Mouse (Mus musculus): ENCODE measurements around the gene 1700012B09Rik. TPM values are rescaled to one million over a fixed set of nuclear protein-coding genes. Genes with fewer than 3 reads are reported as not detected.

Gene 1700012B09Rik
- polyA plus RNA-seq, 1 experiment, result not detected

DNA sequence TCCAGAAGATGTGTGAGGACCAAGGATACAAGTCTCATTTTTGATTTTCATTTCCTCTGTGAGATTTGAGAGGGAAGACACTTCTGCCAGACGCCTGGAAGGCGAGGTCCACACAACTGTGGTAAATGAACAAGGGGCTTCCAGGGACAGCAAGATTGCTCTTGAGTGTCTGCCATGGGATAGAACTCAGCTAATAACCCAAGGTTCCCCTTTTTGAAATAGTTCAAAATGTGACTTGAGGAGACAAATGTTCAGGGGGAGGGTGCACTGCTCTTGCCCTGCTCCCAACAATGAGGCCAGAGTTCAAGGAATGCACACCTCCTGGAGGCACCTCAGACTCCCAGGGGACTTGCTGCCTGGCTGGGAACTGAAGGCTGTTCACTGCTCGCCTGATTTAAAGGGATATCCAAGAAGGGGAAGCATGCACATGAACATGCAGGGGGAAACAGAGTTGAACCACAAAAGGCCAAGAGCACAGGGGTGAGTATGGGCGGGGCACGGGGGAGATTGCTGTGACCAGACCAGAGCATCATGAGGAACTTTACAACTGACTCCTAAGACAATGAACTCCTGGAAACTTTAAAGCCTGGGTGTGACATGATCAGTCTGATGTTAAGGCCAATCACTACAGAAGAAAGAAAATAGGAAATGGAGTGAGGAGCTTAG, 45.9 kb downstream of the 1700012B09Rik start:
- WGBS, result 5% methylated on average over 5 of the region's 5 CpGs
- TF ChIP-seq CTCF (IDR thresholded peaks at IDR 0.05; ENCODE audit: control insufficient read depth, insufficient read depth, low read length) (no peak), POLR2A (IDR thresholded peaks at IDR 0.05; ENCODE audit: borderline replicate concordance, control insufficient read depth, low read depth, low read length) (no peak)
- Histone ChIP-seq H3K4me1 (ENCODE audit: control insufficient read depth, insufficient read depth, low read length) (no peaks in the 10 kb centered on the region; the same call in 1 of the 2 replicates), H3K27ac (ENCODE audit: control insufficient read depth, insufficient read depth, low read depth, low read length, poor library complexity) (no peak overlapping the region), H3K4me3 (replicated peaks; ENCODE audit: control insufficient read depth, low read depth, low read length) (no peak overlapping the region)

DNA sequence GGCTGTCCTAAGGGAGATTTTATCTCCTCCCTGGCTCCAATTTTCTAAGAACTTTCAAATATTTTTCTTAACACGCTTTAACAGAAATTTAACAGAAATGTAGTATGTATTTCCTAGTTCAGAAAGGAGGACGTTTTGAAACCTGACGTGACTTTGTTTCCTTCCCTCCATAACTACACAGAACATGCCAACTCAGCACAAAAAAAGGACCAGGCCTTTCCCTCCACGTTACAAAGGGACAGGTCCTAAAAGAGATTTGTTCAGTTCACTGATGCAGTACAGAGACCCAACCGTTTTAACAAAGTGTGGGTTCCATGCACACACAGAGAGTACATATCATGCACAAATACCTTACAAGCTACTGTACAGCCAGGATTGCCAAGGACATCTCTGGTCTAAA, 49.2 kb downstream of the 1700012B09Rik start:
- 62% methylated on average over 5 of the region's 5 CpGs for WGBS
- Histone ChIP-seq H3K27ac (ENCODE audit: control insufficient read depth, insufficient read depth, low read depth, low read length, poor library complexity) (no peak overlapping the region), H3K4me3 (replicated peaks; ENCODE audit: control insufficient read depth, low read depth, low read length) (no peak overlapping the region), H3K4me1 (ENCODE audit: control insufficient read depth, insufficient read depth, low read length) (peaks cover 2% of the 10 kb centered on the region)
- no peak for TF ChIP-seq POLR2A (IDR thresholded peaks at IDR 0.05; ENCODE audit: borderline replicate concordance, control insufficient read depth, low read depth, low read length)

DNA sequence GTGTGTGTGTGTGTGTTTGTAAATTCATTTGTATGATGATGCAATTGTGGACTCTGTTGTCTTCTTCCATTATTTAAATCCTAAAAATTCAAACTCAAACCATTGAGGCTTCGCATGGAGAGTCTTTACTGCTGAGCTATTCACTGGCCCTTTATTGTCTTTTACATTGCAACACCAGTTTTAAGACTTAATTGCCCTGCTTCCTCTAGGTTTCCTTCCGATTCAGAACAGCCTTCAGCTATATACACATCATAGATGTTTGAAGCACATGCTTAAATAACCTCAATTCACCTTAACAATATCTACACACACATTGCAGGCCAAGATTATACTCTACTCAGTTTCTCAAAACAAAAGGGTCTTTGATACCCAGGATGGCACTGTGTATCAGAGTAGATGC, 50.4 kb downstream of the 1700012B09Rik start:
- no peak overlapping the region for H3K4me3 ChIP-seq (replicated peaks; ENCODE audit: control insufficient read depth, low read depth, low read length)
- WGBS, result 67% methylated on average over 2 of the region's 2 CpGs
- TF ChIP-seq CTCF (IDR thresholded peaks at IDR 0.05; ENCODE audit: control insufficient read depth, insufficient read depth, low read length) (no peak), POLR2A (IDR thresholded peaks at IDR 0.05; ENCODE audit: borderline replicate concordance, control insufficient read depth, low read depth, low read length) (no peak)
- H3K4me1 ChIP-seq (ENCODE audit: control insufficient read depth, insufficient read depth, low read length), result peaks cover 2% of the 10 kb centered on the region
- H3K27ac ChIP-seq (ENCODE audit: control insufficient read depth, insufficient read depth, low read depth, low read length, poor library complexity), result no peak overlapping the region

DNA sequence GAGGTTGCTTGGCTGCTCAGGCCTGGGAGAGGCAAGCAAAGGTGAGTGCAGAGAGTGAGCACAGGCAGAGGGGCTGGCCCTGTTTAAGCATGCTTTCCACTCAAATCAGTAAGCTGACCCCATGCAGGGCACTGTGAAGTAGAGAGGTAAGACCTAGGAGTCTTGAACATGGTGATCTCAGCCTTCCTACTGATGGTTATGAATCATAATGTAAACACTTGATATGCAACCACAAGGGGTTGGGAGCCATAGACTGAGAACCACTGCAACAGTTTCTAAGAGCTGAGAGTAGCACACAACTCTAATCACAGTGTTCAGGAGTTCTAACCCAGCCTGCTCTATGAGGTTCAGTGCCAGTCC, 52.5 kb downstream of the 1700012B09Rik start:
- TF ChIP-seq CTCF (IDR thresholded peaks at IDR 0.05; ENCODE audit: control insufficient read depth, insufficient read depth, low read length) (no peak), POLR2A (IDR thresholded peaks at IDR 0.05; ENCODE audit: borderline replicate concordance, control insufficient read depth, low read depth, low read length) (no peak)
- Histone ChIP-seq H3K4me3 (replicated peaks; ENCODE audit: control insufficient read depth, low read depth, low read length) (no peak overlapping the region), H3K4me1 (ENCODE audit: control insufficient read depth, insufficient read depth, low read length) (peaks cover 2% of the 10 kb centered on the region), H3K27ac (ENCODE audit: control insufficient read depth, insufficient read depth, low read depth, low read length, poor library complexity) (no peak overlapping the region)

DNA sequence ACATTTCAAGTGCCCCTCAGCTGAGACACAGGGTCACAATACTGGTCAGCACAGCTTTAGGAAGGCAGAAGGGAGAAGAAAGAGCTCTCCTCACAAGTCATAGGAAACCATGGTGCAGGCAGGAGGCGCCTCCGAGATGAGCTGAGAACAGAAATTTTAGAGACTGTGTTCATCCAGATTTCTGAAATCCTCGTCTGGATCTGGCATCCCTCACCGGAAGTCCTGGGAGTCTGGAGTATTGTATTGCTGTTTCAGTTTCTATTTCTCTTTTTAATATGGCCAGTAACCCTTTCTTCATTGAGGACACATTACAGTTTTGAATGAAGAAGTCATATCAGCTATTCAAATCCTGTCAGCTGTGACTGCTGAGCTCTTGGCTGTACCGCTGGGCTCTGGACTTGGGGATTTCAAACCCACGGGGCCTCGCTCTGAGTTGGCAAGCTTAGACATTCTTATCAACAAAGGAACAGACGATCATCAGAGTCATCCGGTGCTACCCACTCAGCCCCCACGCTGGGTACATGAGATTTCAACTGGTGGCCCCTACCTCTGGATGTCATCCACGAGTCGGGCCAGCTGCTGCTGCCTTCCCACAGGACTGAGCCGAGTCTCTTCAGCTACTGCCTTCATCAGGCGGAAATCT, 53.0 kb downstream of the 1700012B09Rik start:
- WGBS, result 20% methylated on average over 14 of the region's 14 CpGs
- no peak overlapping the region for H3K4me3 ChIP-seq (replicated peaks; ENCODE audit: control insufficient read depth, low read depth, low read length)
- TF ChIP-seq CTCF (IDR thresholded peaks at IDR 0.05; ENCODE audit: control insufficient read depth, insufficient read depth, low read length) (no peak), POLR2A (IDR thresholded peaks at IDR 0.05; ENCODE audit: borderline replicate concordance, control insufficient read depth, low read depth, low read length) (no peak)
- H3K4me1 ChIP-seq (ENCODE audit: control insufficient read depth, insufficient read depth, low read length), result peaks cover 2% of the 10 kb centered on the region
- no peak overlapping the region for H3K27ac ChIP-seq (ENCODE audit: control insufficient read depth, insufficient read depth, low read depth, low read length, poor library complexity)

DNA sequence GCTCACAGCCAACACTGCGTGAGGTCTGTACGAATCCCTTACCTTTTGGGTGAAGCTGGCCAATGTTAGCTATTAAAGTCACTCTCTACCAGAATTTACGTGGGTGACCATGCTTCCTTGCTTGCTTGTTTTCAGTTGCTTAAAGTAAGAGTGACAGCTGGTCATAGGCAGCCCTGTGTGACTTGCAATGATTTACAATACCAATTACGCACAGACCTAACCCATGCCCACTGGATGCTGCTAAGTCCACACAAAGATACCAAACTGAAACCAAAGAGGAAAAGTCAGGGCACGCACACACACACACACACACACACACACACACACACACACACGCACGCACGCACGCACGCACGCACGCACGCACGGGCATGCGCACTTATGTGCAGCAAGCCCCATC, 55.6 kb downstream of the 1700012B09Rik start:
- H3K4me1 ChIP-seq (ENCODE audit: control insufficient read depth, insufficient read depth, low read length), result peaks cover 2% of the 10 kb centered on the region
- no peak overlapping the region for H3K4me3 ChIP-seq (replicated peaks; ENCODE audit: control insufficient read depth, low read depth, low read length)
- TF ChIP-seq POLR2A (IDR thresholded peaks at IDR 0.05; ENCODE audit: borderline replicate concordance, control insufficient read depth, low read depth, low read length), result no peak
- no peak for TF ChIP-seq CTCF (IDR thresholded peaks at IDR 0.05; ENCODE audit: control insufficient read depth, insufficient read depth, low read length)
- no peak overlapping the region for H3K27ac ChIP-seq (ENCODE audit: control insufficient read depth, insufficient read depth, low read depth, low read length, poor library complexity)
- WGBS, result 88% methylated on average over 15 of the region's 15 CpGs

DNA sequence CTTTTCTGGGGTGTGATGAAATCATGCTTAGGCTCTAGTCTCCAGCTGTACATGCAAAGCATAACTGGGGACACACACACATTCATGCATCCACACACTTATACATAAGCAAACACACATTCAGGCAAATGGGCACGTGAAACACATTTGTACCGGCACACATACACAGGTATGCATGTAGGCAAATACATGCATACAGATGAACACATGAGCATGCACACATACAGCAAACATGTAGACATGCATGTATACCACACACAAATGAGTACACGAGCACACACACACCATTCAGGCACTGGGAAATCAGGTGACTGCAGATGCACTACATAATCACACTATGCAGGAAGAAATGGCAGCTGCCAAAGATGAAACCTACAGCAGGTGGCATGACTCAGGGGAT, 59.9 kb downstream of the 1700012B09Rik start:
- H3K4me3 ChIP-seq (replicated peaks; ENCODE audit: control insufficient read depth, low read depth, low read length), result no peak overlapping the region
- no peak overlapping the region for H3K27ac ChIP-seq (ENCODE audit: control insufficient read depth, insufficient read depth, low read depth, low read length, poor library complexity)
- H3K4me1 ChIP-seq (ENCODE audit: control insufficient read depth, insufficient read depth, low read length), result no peaks in the 10 kb centered on the region
- TF ChIP-seq POLR2A (IDR thresholded peaks at IDR 0.05; ENCODE audit: borderline replicate concordance, control insufficient read depth, low read depth, low read length) (no peak), CTCF (IDR thresholded peaks at IDR 0.05; ENCODE audit: control insufficient read depth, insufficient read depth, low read length) (no peak)
- WGBS, result 78% methylated on average over 3 of the region's 3 CpGs

Other genes starting within 250 kb of the 1700012B09Rik start
- gene Amotl1, start 126.0 kb downstream of the 1700012B09Rik start, polyA plus RNA-seq (2011; ENCODE audit: insufficient read depth, insufficient read length, low replicate concordance, missing spikeins), result 2.7 and 2.9 TPM in 2 replicates
- 3.5 and 8.3 TPM in 2 replicates for gene Piwil4, start 30.3 kb downstream of the 1700012B09Rik start, polyA plus RNA-seq (2011; ENCODE audit: insufficient read depth, insufficient read length, low replicate concordance, missing spikeins)
- 1.0 and 2.2 TPM in 2 replicates for gene Fut4, start 18.6 kb downstream of the 1700012B09Rik start, polyA plus RNA-seq (2011; ENCODE audit: insufficient read depth, insufficient read length, low replicate concordance, missing spikeins)
- gene Mre11a, start 13.6 kb upstream of the 1700012B09Rik start, polyA plus RNA-seq (2011; ENCODE audit: insufficient read depth, insufficient read length, low replicate concordance, missing spikeins), result 13.8 and 16.7 TPM in 2 replicates
- 9.0 and 13.5 TPM in 2 replicates for gene Ankrd49, start 13.8 kb upstream of the 1700012B09Rik start, polyA plus RNA-seq (2011; ENCODE audit: insufficient read depth, insufficient read length, low replicate concordance, missing spikeins)
- not detected in 2 replicates for gene Gpr83, start 89.2 kb upstream of the 1700012B09Rik start, polyA plus RNA-seq (2011; ENCODE audit: insufficient read depth, insufficient read length, low replicate concordance, missing spikeins)
- 1.2 TPM in 1 of 2 replicates, not detected in the other for gene Izumo1r, start 132.9 kb upstream of the 1700012B09Rik start, polyA plus RNA-seq (2011; ENCODE audit: insufficient read depth, insufficient read length, low replicate concordance, missing spikeins)